Mouse (Mus musculus) yolk sac, embryonic 10.5 days (tissue): Measurements from ENCODE around the gene Gnaq.

ENCODE experiments used
- DNase-seq: peaks from one replicate; pipeline ENCODE4 v3.0.0-alpha.2; 2017; ENCODE audit warnings: low spot score

Gnaq gene

DNA sequence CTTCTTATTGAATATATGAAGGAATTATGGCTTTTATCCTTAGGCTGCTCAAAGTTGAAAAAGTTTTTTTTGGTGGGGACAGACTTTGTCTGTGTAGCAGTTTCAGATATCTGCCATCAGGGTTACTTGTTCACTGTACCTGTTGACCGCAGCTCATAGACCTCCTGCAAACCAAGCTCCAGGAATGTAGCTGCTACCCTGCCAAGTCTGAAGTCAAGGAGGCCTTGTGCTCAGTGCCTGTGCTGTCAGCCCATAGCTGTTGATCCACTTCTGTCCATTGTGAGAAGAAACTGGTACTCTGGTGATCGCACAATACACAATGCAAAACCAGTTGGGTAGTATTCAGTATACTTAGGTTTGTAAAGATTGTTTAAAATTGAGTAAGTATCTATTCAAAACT is 68.7 kb downstream of the Gnaq start:
- no peak for DNase-seq

DNA sequence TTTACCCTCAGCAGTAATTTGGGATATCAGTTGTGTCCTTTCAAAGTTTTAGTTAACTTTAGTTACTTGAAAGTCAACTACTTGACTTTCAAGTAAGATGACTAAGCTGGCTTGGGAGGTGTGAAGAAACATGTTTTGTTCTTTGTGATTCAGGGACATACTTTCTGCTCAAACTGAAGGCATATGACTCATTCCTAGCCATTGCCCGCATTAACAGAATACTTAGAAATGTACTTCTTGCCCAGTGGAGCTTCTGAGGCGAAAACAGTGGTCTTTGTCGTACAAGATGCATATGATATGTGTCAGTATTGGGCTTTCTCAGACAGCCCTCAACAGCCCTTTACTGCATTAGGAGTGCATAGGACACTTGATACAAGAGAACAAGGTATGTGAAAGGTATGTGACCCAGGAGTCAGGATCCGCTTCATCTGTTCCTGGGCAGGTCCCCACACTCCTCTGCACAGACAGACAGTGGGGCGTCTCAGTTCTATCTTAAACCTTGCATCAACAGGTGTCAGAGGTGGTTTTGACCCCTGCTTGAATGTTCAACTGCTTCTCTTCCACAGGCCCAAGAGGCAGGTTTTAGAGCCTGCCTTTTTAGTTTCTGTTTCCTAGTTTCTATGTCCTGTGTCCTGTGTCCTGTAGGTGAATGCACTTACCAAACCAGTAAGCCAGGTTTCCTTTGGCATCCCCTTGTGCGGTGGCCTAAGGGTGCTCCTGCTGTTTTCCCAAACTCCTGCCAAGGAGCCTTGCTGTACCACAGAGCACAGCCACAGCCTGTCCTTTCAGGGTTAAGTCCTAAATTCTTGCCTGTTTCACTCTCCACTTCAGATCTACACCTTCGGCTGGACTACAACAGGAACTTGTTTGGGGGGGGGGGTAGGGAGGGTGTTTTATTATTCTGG is 72.4 kb downstream of the Gnaq start:
- no peak for DNase-seq

DNA sequence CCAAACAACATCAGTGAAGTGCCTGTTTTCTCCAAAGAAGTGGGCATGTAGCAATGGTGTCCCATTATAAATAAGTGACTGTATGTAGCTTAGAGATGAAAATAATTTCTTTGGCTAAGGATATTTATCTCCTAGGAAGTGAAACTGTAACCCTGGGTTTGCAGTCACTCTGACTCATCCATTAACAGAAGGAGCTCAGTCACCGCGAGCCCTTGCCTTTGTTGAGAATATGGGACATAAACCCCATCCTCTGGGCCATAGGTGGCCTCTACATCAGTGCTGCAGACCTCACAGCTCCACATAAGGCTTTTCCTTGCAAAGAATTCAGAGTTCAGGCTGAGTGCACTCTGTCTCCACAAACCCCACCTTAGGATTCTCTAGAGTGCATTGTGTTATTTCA is 77.0 kb downstream of the Gnaq start:
- no peak for DNase-seq

DNA sequence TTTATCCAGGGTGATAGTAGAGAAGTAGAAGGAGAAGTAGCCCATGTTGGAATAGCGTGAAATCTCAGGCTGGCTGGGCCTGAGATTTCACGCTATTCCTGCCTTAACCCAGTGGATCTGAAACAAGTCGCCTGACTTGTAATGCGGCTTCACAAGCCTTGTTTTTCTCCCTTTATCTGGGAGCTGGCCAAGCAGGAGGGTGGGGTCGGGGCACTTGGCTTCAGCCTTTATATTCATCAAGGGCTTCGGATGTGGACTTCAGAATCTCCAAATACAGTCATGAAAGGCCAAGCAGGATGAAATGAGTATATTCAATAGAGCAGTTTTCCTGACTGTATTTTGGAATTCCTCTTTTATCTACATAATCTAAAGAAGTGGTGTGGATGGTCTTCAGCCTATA is 82.3 kb downstream of the Gnaq start:
- no peak for DNase-seq

DNA sequence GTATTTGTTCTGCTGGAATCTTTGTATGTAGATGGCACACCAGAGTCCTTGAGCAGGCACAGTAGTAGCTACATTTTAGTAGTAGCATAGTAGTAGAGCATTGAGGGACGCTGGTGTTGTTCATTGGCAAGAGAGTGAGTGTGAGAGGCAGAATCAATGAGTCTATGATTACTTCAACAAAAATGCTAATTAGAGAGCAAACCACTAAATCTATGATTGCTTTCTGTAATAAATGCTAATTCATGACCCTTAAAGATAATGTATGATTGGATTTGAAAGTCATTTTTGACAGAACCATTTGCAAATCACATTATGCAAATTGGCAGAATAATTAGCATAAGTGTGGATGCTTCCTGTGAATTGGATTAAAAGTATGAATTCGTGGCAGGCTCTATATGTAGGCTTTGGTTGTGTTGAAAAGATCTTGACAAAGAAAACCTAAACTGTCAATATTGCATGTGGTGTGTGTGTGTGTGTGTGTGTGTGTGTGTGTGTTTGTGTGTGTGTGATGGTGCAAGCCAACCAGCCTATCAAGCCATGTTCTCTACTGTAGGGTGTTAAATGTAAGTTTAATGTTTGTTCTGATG is 82.9 kb downstream of the Gnaq start:
- DNase-seq: no peak

DNA sequence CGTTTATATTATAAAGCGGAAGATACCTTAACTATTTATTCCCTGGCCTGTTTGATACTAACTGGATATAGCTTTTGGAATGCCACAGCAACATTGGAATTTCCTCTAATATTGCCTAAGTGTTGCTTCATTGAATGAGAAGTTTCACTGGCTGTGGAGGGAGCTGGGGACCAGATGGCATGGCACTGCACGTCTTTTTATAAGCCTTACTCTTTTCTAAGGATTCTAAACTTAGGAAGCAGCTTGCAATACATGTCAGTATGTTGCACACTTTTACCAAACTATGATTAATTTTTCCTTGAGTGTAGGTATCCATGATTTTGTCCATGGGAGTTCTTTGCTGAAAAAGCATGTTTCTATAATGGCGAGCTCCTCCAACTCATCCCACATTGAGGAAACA is 87.3 kb downstream of the Gnaq start:
- DNase-seq: no peak

DNA sequence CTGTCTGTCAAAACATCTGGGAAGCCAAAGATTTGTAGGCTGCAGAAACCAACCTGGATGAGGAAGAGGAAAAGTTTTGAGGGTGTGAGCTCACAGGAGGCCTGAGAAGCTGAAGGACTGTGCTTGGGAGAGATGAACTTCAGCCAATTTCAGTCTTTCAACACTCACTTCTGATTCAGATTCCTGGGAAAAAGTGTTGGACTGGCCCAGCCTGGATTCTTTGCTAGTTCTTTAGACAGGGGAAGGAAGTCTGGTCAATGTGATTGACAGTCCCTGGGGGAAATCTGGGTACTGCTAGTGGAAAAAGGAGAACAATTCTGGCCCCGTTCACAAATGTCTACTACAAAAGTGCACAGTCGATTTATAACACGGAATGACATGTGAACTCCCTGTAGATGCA is 89.9 kb downstream of the Gnaq start:
- DNase-seq: no peak

DNA sequence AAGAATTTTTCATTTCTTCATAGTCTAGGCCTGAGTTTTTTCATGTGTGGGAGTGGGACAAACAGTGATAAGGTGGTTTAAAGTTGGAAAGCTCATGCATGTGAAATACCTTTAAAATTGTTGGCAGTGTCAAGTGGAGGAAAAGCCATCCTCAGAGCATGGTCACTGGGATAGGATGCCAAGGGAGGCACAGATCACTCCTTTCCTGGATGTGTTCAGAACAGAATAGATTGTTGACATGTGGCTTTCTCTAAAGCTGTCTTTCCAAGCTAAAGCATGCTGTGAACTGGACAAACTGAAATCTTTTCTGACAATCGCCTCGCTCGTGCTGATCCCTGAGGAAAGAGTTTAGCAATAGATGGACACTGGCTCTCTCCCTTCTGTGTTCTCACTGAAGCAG is 90.5 kb downstream of the Gnaq start:
- no peak for DNase-seq

DNA sequence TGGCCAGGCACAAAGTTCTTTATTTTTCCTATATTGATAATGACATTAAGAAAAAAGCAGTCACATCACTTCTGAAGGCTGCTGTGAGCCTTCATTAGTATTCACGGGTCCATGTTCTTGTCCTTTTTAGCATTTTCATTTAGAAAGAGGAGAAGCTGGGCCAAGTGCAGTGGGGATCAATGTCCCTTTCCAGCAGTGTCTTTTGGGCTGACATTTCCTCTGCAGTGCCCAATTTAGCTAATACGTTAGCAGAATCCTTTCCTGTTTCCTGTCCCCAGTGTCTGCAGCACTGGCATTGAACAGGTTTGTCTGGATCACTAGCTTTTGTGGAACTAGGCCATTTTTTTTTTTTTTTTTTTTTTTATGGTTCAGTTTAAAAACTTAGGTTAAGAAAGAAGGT is 92.2 kb downstream of the Gnaq start:
- DNase-seq: no peak

DNA sequence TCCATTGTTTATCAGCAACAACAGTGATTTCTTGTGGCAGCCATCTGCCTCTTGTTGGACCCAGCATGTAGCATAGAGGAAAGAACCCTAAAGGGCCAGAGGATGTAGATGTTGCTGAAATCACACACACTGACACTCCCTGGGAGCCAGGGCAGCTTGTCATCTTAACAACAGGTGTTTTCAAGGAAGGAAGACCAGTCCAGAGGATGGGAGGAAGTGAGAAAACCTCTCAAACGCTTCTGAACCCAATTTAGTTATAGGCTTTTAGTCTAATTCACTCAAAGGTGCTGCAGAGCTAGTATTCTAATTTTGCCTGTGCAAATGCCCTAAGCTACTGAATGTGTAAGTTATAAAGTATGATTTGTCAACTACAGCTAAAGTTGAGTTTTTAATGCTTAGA is 99.0 kb downstream of the Gnaq start:
- no peak for DNase-seq

DNA sequence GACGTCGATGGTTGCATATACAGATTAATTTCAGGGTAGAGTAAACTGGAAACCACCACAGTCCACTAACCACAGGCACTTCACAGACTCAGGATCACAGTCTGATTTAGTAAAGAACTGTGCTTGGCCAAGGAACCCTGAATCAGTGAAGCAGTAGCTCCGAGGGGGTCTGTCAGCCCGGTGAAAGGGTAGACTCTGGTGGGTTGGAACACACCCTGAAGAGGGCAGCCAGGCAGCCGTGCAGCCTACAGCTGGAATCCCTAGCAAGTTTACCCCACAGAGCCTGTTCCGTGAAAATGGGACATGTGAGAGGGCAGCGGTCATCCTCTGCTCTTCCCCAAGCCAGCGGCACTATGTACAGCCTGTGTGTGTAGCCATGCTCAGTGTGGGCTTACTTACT is 103.0 kb downstream of the Gnaq start:
- DNase-seq: no peak

DNA sequence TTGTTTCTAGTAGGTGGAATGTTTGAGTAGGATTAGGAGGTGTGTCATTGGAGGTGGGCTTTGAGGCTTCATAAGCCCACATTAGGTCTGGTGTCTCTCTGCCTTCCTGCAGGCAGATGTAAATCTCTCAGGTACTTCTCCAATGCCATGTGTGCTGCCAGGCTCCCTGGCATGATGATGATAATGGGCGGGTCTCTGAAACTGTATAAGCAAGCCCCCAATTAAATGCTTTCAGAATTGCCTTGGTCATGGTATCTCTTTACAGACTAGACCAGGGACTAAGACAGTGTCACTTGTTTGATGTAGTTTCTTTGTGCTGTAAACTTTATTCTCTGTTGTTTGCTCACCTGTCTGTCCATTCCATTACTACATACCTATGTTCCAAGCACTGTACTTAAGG is 104.4 kb downstream of the Gnaq start:
- no peak for DNase-seq

DNA sequence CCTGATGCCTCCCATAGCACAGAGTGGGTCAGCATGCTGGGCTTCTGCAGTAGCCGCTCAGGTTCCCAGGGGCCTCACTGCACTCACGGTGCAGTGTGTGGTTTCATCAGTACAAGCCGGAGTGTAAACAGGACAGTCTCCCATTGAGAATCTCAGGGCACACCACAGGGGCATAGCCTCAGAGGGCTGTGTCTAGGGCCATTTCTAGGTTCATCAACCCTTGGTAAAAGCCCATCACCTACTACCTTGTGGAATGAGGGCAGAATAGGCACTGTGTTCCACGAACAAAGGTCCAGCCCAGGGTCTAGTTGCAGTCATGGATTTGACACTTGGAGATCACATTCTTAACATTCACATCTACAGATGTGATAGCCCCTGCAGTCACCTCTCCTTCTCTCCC is 105.4 kb downstream of the Gnaq start:
- no peak for DNase-seq

DNA sequence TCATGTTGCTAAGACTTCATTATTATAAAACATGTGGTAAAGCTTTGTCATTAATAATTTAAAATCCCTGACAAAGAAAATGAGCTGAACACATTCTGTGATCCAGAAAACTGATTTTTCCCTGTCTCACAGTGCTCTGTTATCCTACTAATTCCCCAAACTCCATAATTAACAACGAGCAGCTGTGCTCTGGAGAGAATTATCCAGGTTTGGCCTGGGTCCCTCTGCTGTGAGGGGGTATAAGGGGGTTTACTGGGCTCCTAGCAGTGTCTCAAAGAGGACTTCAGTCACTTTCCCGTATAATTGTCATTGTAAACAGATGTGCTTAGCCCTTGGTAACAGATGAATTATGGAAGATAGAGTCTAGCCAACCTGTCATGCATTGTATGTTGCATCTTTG is 105.9 kb downstream of the Gnaq start:
- DNase-seq: no peak

DNA sequence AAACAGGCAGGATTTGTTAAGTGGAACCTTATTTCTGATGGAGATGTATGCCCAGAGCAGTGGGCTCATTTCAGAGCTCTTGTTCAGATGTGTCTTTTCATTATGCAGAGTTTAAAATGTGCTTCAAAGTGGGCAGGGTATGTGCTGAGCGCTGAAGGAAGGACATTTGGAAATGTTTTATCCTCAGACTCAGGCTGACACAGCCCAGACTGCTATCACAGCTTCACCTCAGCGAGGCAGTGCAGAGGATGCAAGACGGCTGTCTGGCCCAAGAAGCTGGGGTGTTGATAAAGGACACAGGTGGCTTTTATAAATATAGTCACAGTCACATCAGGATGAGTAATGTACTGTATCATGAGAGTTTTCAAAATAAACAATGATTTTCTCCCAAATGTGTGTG is 110.1 kb downstream of the Gnaq start:
- no peak for DNase-seq

DNA sequence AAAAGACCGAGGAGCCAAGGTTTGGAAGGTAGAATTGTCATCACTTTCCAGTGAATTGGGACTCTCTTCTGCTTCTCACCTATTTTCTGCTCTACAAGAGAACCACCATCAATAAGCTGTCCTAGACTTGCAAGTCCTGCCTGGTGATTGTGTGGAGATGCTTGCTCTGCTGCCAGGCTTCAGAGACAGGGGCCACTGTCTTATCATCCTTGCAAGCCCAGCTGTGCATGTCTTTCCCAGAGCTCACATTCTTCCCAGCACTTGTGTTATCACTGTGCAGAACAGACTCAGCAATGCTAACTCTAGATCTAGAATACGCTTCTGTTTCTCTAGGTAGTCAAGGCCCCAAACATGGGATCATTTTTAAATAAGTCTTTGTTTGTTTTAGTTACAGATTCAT is 116.4 kb downstream of the Gnaq start:
- no peak for DNase-seq

DNA sequence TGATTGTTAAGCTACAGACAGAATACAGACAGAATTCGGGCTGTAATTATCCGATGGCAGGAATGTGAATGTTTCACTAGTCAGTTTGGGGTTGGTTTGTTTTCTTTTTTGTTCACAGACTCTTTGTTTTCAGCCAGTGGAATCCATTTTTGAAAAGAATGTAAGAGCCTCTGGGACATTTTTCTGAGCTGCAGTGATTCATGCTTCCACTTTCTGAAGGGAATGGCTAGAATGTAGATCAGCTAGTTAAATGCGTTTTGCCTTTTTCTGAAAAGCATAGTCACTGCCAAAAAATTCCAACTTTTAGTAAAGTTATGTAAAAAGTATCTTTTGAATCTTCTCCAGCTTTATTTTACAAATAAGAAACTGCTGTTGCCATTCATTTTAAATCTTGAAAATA is 118.3 kb downstream of the Gnaq start:
- DNase-seq: no peak

DNA sequence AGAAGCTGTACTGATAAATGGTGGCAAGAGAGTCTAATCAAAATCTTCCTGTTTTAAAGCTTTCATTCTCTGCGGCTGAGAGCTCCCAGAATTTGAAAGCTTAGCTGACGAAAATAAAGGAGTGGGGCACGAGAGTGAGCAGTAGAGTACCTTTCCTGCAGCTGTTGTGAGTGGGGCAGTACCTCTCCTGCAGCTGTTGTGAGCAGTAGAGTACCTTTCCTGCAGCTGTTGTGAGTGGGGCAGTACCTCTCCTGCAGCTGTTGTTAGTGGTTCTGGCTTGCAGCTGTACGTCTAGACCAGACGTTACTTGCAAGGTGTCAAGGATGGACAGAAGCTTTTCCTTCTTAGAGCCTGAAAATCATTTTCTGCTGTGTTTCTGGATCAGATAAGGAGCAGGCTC is 119.2 kb downstream of the Gnaq start:
- DNase-seq: no peak

DNA sequence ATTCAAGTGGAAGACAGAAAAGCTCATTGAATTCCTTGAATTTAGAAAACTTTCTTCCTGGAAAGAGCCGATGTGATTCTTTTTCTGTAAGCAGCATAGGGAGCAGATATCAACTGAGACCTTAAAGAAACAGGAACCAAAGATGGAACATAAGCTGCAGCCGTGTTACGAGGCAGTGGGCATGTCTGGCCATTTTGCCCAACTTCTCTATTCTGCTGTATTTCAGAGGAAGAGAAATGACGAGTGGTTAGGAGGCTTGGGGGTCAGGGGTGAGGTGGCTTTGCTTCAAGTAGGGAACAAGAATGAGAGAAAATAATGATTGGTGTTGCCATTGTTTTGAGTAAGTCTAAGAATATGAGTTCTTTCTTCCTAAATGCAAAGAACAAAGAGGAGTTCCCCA is 120.1 kb downstream of the Gnaq start:
- no peak for DNase-seq

DNA sequence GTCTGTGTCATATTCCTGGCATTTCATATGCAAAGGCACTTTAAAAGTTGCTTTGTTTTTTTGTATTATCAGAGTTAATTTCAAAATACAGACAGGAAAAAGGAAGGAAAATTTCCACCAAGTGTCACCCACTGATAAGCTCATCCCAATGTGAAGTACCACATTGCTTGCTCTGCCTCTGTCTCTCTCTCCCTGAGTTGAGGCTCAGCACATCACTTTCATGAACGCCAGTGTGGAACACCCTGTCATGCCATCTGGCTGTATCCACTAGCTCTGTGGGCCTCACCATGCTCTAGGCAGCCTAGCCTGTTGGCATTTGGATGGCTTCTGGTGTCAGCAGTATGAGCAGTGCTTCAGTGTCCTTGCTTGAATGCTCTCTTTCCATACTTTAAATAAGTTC is 122.2 kb downstream of the Gnaq start:
- DNase-seq: no peak

DNA sequence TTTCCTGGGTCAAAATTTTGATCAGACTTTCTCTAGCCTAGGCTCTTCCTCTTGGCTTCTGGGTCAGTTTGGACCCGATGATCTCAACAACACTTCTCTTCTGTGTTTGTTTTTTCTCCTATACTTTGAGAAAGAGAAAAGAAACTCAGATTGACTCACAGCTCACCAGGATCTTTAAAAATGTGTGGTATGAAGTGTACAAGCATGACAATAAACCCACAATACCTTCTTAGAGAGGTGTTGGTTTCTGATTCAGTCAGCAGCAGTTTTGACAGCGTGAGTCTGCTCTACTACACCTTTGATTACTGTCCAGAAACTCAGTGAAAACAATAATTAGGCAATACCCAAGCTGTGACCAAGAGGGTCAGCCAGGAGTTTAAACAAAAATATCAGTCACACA is 122.7 kb downstream of the Gnaq start:
- DNase-seq: no peak

DNA sequence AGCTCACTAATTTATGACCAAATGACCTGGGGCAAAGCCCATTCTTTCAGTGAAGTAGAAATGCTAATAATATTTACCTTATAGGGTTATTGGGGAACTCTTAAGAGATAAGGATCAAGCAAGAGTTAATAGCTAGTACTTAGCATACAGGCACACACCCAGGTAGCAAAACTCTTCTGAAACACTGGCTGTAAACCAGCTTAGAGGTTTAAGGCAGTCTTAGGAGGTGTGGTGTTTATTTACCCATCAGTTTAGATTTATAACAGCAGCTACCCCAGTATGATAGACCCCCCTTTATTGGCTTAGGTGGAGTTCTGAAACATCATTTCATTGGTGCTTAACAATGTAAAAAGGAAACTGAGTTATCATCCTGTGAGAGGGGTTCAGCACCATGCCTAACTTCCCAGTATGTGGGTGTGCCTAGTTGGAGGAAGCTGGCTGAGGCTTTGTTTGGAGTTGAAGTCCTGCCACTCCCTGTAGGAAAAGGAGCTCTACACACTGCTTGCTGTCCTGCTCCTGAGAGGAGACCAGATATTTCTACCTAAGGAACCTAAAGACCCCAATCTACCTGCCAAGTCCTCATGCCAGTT is 126.2 kb downstream of the Gnaq start:
- no peak for DNase-seq

DNA sequence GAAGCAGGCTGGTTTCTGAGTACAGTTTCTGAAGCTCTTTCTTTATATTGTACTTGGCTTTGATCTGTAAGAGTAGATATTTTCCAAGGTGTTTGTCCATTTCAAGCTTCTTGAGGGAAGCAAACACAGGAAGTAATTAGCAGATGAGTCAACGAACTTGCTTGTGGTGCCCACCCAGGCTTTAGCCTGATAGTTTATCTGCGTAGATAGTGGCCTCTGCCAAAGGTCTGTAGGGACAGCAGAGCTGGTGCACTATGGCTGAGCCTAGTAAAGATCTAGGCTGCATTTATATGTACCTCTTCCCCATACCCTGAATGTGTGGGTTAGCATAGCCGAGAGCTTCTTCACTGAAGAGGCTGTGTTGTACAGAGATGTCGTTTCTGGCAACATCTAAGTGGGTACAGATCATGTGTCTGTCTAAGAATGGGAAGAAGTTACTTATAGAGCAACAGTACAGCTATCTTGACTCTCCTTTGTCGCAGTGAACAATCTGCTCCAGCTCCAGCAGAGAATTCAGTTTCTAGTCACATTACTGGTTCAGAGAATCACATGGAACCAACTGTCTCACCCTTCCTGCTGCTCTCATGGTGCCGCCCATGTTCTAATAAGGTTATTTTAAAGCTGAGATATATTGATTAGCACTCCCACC is 127.3 kb downstream of the Gnaq start:
- DNase-seq: no peak
